Mouse (Mus musculus): ENCODE measurements around the gene Trappc5. TPM values are rescaled to one million over a fixed set of nuclear protein-coding genes. Genes with fewer than 3 reads are reported as not detected.
A peak's percentile ranks its signal among the peaks of the same experiment; 100 is the strongest.

Trappc5 gene
- total and polyA plus RNA-seq, 3 experiments: 43.0 to 48.6 TPM; not detected in 1

DNA sequence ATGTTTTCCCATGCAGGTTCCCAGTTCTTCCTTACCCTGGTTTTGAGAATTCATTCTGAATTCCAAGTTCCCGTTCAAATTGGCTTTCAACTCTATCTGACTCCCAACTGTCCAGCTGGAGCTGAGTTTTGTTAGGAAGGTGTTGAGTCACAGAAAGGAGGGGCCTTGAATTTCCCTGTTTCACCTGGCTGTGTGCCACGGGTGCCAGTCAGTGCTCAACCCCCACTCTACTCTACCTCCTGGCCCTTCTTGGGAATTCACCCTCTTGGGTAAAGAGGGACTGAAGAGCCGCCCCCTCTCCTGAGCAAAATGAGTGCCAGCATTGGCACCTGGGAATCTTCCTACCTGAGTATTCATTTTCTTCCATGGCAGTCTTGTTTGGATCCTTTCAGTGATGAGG is 14.7 kb downstream of the Trappc5 start:
- H3K36me3 ChIP-seq (ENCODE audit: control insufficient read depth in 1 of 2, insufficient read depth in 2 of 2, low read length in 2 of 2): no peaks in the 10 kb centered on the region
- no peak overlapping the region for H3K4me3 ChIP-seq (ENCODE audit: control insufficient read depth in 1 of 2, insufficient read depth in 1 of 2, low read depth in 2 of 2, low read length in 2 of 2)
- TF ChIP-seq POLR2A (IDR thresholded peaks at IDR 0.05; ENCODE audit: control insufficient read depth in 1 of 2, insufficient read depth in 1 of 2, low read depth in 1 of 2, low read length in 2 of 2, poor library complexity in 1 of 2): no peak
- TF ChIP-seq GABPA (IDR thresholded peaks at IDR 0.05; ENCODE audit: low read depth, low read length): no peak
- TF ChIP-seq MXI1 (IDR thresholded peaks at IDR 0.05; ENCODE audit: low read depth, low read length): no peak
- TF ChIP-seq ZNF384 (IDR thresholded peaks at IDR 0.05; ENCODE audit: low read depth, low read length): no peak
- no peak for TF ChIP-seq MAX (IDR thresholded peaks at IDR 0.05; ENCODE audit: low read length)
- no peak for TF ChIP-seq EP300 (IDR thresholded peaks at IDR 0.05; ENCODE audit: low read depth in 1 of 2, low read length in 2 of 2)
- TF ChIP-seq HCFC1 (IDR thresholded peaks at IDR 0.05; ENCODE audit: low read depth, low read length): no peak
- TF ChIP-seq NRF1 (IDR thresholded peaks at IDR 0.05; ENCODE audit: insufficient read depth, low read depth, low read length, poor library complexity, severe bottlenecking): no peak
- TF ChIP-seq ZKSCAN1 (IDR thresholded peaks at IDR 0.05; ENCODE audit: low read depth, low read length): no peak
- TF ChIP-seq NELFE (IDR thresholded peaks at IDR 0.05; ENCODE audit: low read depth, low read length): no peak
- TF ChIP-seq MAFK (IDR thresholded peaks at IDR 0.05; ENCODE audit: borderline replicate concordance, low read depth, low read length): no peak
- H3K9me3 ChIP-seq (replicated peaks; ENCODE audit: insufficient read depth, low read length): no peaks in the 10 kb centered on the region
- no peaks in the 10 kb centered on the region for H3K79me2 ChIP-seq (ENCODE audit: control insufficient read depth, insufficient read depth, low read length, poor library complexity)
- no peak overlapping the region for H3K27ac ChIP-seq (ENCODE audit: control insufficient read depth, low read depth, low read length)
- no peaks in the 10 kb centered on the region for H3K27me3 ChIP-seq (ENCODE audit: control insufficient read depth in 1 of 2, insufficient read depth in 2 of 2, low read length in 2 of 2)
- H3K4me1 ChIP-seq (ENCODE audit: control insufficient read depth in 1 of 2, insufficient read depth in 2 of 2, low read length in 2 of 2): no peaks in the 10 kb centered on the region
- DNase-seq (ENCODE audit: low read depth, low spot score): no peak
- no peak overlapping the region for H3K9ac ChIP-seq (ENCODE audit: control insufficient read depth, low read depth, low read length, poor library complexity, severe bottlenecking)

DNA sequence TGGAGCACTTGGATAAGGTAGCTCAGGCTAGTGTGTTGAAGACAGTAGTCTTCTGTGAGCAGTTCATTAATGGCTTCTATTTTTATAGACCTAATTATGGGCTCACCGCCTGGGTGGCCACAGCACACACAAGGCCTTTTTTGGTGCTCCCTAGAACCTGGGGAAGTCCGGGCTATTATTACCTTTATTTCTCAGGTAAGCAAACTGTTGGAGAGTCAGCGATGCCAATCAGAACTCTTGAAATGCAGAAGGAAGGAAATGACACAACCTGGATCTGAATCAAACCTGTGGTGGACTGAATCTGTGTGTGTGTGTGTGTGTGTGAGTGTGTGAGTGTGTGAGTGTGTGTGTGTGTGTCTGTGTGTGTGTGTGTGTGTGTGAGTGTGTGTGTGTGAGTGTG is 18.0 kb downstream of the Trappc5 start, which contains the start of gene Fcer2a:
Fcer2a (minus strand) TSS at position 55 of the 400 bp plus-strand sequence.
- Histone ChIP-seq H3K9ac (ENCODE audit: control insufficient read depth, low read depth, low read length, poor library complexity, severe bottlenecking) (no peak within 1 kb of the TSS), H3K4me1 (ENCODE audit: control insufficient read depth in 1 of 2, insufficient read depth in 2 of 2, low read length in 2 of 2) (no peaks in the 10 kb centered on the region), H3K79me2 (ENCODE audit: control insufficient read depth, insufficient read depth, low read length, poor library complexity) (no peaks in the 10 kb centered on the region), H3K9me3 (replicated peaks; ENCODE audit: insufficient read depth, low read length) (no peaks in the 10 kb centered on the region), H3K36me3 (ENCODE audit: control insufficient read depth in 1 of 2, insufficient read depth in 2 of 2, low read length in 2 of 2) (no peaks in the 10 kb centered on the region), H3K4me3 (ENCODE audit: control insufficient read depth in 1 of 2, insufficient read depth in 1 of 2, low read depth in 2 of 2, low read length in 2 of 2) (no peak within 1 kb of the TSS), H3K27me3 (ENCODE audit: control insufficient read depth in 1 of 2, insufficient read depth in 2 of 2, low read length in 2 of 2) (0 out of 4 replicates have a peak, but pooled peaks cover 0 to 1% of the 10 kb centered on the region in 2 experiments), H3K27ac (ENCODE audit: control insufficient read depth, low read depth, low read length) (no peak within 1 kb of the TSS)
- TF ChIP-seq MAFK (IDR thresholded peaks at IDR 0.05; ENCODE audit: borderline replicate concordance, low read depth, low read length): no peak
- no peak for TF ChIP-seq KAT2A (conservative IDR thresholded peaks at IDR 0.05; ENCODE audit: low read depth, low read length)
- TF ChIP-seq SMC3 (IDR thresholded peaks at IDR 0.05; ENCODE audit: low read depth, low read length): no peak
- no peak for DNase-seq (ENCODE audit: low read depth, low spot score)

DNA sequence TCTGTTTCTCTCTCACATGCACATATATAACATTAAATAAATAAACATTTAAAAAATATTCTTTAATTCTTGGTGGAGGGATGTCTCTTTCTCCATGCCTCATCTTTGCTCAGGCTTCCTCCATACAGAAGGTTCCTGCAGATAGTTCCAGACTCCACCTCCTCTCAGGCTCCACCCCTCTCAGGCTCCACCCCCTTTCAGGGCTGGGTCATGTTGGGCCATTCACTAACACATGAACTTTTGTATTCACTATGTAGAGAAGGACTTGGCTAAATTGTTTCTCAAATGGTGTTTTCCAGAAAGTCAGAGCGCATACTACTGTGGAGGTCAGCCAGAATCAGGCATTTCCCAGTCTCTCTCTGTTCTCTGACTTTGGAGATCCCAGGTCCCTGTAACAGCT is 25.4 kb downstream of the Trappc5 start:
- DNase-seq (ENCODE audit: low read depth, low spot score): peak; percentile 52

More for the DNA sequence above, 25.4 kb downstream of the Trappc5 start:
- no peak overlapping the region for H3K27ac ChIP-seq (ENCODE audit: control insufficient read depth, low read depth, low read length)
- TF ChIP-seq ETS1 (IDR thresholded peaks at IDR 0.05; ENCODE audit: low read depth, low read length) (no peak), NELFE (IDR thresholded peaks at IDR 0.05; ENCODE audit: low read depth, low read length) (no peak), ZC3H11A (IDR thresholded peaks at IDR 0.05; ENCODE audit: low read depth, low read length) (no peak), CHD1 (IDR thresholded peaks at IDR 0.05; ENCODE audit: low read depth, low read length) (no peak)
- 0 out of 4 replicates have a peak, but pooled peaks cover 0 to 1% of the 10 kb centered on the region in 2 experiments for H3K27me3 ChIP-seq (ENCODE audit: control insufficient read depth in 1 of 2, insufficient read depth in 2 of 2, low read length in 2 of 2)
- no peak overlapping the region for H3K4me3 ChIP-seq (ENCODE audit: control insufficient read depth in 1 of 2, insufficient read depth in 1 of 2, low read depth in 2 of 2, low read length in 2 of 2)
- H3K4me1 ChIP-seq (ENCODE audit: control insufficient read depth in 1 of 2, insufficient read depth in 2 of 2, low read length in 2 of 2): peaks cover 0 to 7% of the 10 kb centered on the region in 2 experiments; a peak in 3 of 4 replicates
- H3K9ac ChIP-seq (ENCODE audit: control insufficient read depth, low read depth, low read length, poor library complexity, severe bottlenecking): no peak overlapping the region
- H3K36me3 ChIP-seq (ENCODE audit: control insufficient read depth in 1 of 2, insufficient read depth in 2 of 2, low read length in 2 of 2): peaks cover 0 to 2% of the 10 kb centered on the region in 2 experiments; a peak in 2 of 4 replicates
- no peaks in the 10 kb centered on the region for H3K9me3 ChIP-seq (replicated peaks; ENCODE audit: insufficient read depth, low read length)
- no peaks in the 10 kb centered on the region for H3K79me2 ChIP-seq (ENCODE audit: control insufficient read depth, insufficient read depth, low read length, poor library complexity)

Data from MEL (cell line).